Mouse (Mus musculus) megakaryocyte, embryonic 14.5 days (primary cell): Measurements from ENCODE around the gene Galns. TPM values are rescaled to one million over a fixed set of nuclear protein-coding genes. Genes with fewer than 3 reads are reported as not detected.
"Not testable (repeated sequence)": the region's sequence is repeated elsewhere in the genome, so short reads cannot be mapped to it uniquely, and the experiment has no call there.

Experiments
- H3K27me3 ChIP-seq: replicated peaks from 2 replicates; pipeline ENCODE3; 2012; ENCODE audit warnings: inconsistent platforms
- H3K36me3 ChIP-seq: replicated peaks from 2 replicates; pipeline ENCODE3; 2012; ENCODE audit warnings: low read length, inconsistent platforms, mixed read lengths
- H3K4me1 ChIP-seq: 2 replicates; pipeline ENCODE4 v1.6.1; 2012; ENCODE audit warnings: inconsistent platforms
- H3K4me3 ChIP-seq: replicated peaks from 2 replicates; pipeline ENCODE3; 2012; ENCODE audit warnings: moderate library complexity, mild to moderate bottlenecking, inconsistent platforms
- H3K9me3 ChIP-seq: 2 replicates; pipeline ENCODE4 v1.6.1; 2012; ENCODE audit warnings: inconsistent platforms
- FLI1 ChIP-seq: IDR thresholded peaks from 2 replicates; pipeline ENCODE4 v1.6.1; 2012; ENCODE audit warnings: low read length, inconsistent platforms, mixed read lengths
- GATA1 ChIP-seq: IDR thresholded peaks from 3 replicates; pipeline ENCODE4 v1.6.1; 2012; ENCODE audit warnings: mixed read lengths, low read length, inconsistent platforms, borderline replicate concordance
- polyA plus RNA-seq: library from polyadenylated mRNA; stranded (reverse); fragments of >175 nt; gene quantifications from 2 replicates; pipeline ENCODE4 v1.2.3, GENCODE M21; 2012; ENCODE audit warnings: low replicate concordance; ENCODE audit not compliant: insufficient read depth

Galns gene
- polyA plus RNA-seq, 1 experiment, result 15.3 TPM

GRCm38 (mm10) chr8:122579196-122579595, 32.1 kb downstream of the Galns start:
- H3K27me3 ChIP-seq, result peaks cover 13% of the 10 kb centered on the region
- TF ChIP-seq GATA1 (no peak), FLI1 (no peak)
- H3K9me3 ChIP-seq, result no peaks in the 10 kb centered on the region
- peaks cover 50% of the 10 kb centered on the region for H3K36me3 ChIP-seq
- H3K4me3 ChIP-seq, result no peak overlapping the region
- H3K4me1 ChIP-seq, result peaks cover 59% of the 10 kb centered on the region

- Histone ChIP-seq H3K9me3 (no peaks in the 10 kb centered on the region), H3K4me3 (peak overlapping the region; percentile 98), H3K4me1 (peaks cover 56% of the 10 kb centered on the region), H3K36me3 (peaks cover 57% of the 10 kb centered on the region), H3K27me3 (peaks cover 6% of the 10 kb centered on the region)
- TF ChIP-seq FLI1, result no peak
- TF ChIP-seq GATA1, result no peak
These were observed 34.1 kb downstream of the Galns start for GRCm38 (mm10) chr8:122577116-122577515.

- TF ChIP-seq FLI1 (no peak), GATA1 (no peak)
- H3K36me3 ChIP-seq, result peaks cover 61% of the 10 kb centered on the region
- H3K4me3 ChIP-seq, result peak within 1 kb of the TSS; percentile 98
- peaks cover 6% of the 10 kb centered on the region for H3K27me3 ChIP-seq
- peaks cover 61% of the 10 kb centered on the region for H3K4me1 ChIP-seq
- no peaks in the 10 kb centered on the region for H3K9me3 ChIP-seq
These were observed 34.6 kb downstream of the Galns start, which contains the start of gene Aprt for GRCm38 (mm10) chr8:122576648-122577022. TSS of gene Aprt (minus strand) at chr8:122576909.

GRCm38 (mm10) chr8:122575735-122576647, 35.3 kb downstream of the Galns start:
- no peaks in the 10 kb centered on the region for H3K9me3 ChIP-seq
- peaks cover 63% of the 10 kb centered on the region for H3K36me3 ChIP-seq
- peaks cover 3% of the 10 kb centered on the region for H3K27me3 ChIP-seq
- peak overlapping the region; percentile 98 for H3K4me3 ChIP-seq
- TF ChIP-seq FLI1 (no peak), GATA1 (no peak)
- peaks cover 62% of the 10 kb centered on the region for H3K4me1 ChIP-seq

- H3K36me3 ChIP-seq, result peaks cover 68% of the 10 kb centered on the region
- peaks cover 2% of the 10 kb centered on the region for H3K27me3 ChIP-seq
- H3K4me1 ChIP-seq, result peaks cover 59% of the 10 kb centered on the region
- no peaks in the 10 kb centered on the region for H3K9me3 ChIP-seq
- TF ChIP-seq FLI1 (no peak), GATA1 (no peak)
- H3K4me3 ChIP-seq, result peak overlapping the region; percentile 98
These were observed 36.0 kb downstream of the Galns start for GRCm38 (mm10) chr8:122575286-122575685.

- H3K4me1 ChIP-seq, result peaks cover 61% of the 10 kb centered on the region
- no peak for TF ChIP-seq FLI1
- TF ChIP-seq GATA1, result no peak
These were observed 36.5 kb downstream of the Galns start for GRCm38 (mm10) chr8:122574667-122575251.

GRCm38 (mm10) chr8:122574264-122574663, 37.0 kb downstream of the Galns start:
- Histone ChIP-seq H3K36me3 (peaks cover 75% of the 10 kb centered on the region), H3K4me1 (peaks cover 63% of the 10 kb centered on the region), H3K9me3 (no peaks in the 10 kb centered on the region), H3K27me3 (no peaks in the 10 kb centered on the region), H3K4me3 (peak overlapping the region; percentile 98)
- TF ChIP-seq FLI1 (no peak), GATA1 (no peak)

More at GRCm38 (mm10) chr8:122574667-122575251, 36.5 kb downstream of the Galns start:
- peaks cover 72% of the 10 kb centered on the region for H3K36me3 ChIP-seq
- peak overlapping the region; percentile 98 for H3K4me3 ChIP-seq
- H3K9me3 ChIP-seq, result no peaks in the 10 kb centered on the region
- peaks cover under 1% of the 10 kb centered on the region for H3K27me3 ChIP-seq

GRCm38 (mm10) chr8:122573577-122573976, 37.7 kb downstream of the Galns start:
- no peaks in the 10 kb centered on the region for H3K9me3 ChIP-seq
- no peak overlapping the region for H3K4me3 ChIP-seq
- H3K36me3 ChIP-seq, result peaks cover 72% of the 10 kb centered on the region
- H3K4me1 ChIP-seq, result peaks cover 68% of the 10 kb centered on the region
- H3K27me3 ChIP-seq, result no peaks in the 10 kb centered on the region
- no peak for TF ChIP-seq GATA1
- TF ChIP-seq FLI1, result no peak

- not testable (repeated sequence) for H3K4me3 ChIP-seq, H3K27me3 ChIP-seq, H3K9me3 ChIP-seq
- Histone ChIP-seq H3K36me3 (peaks cover 68% of the 10 kb centered on the region), H3K4me1 (peaks cover 66% of the 10 kb centered on the region)
These were observed 38.1 kb downstream of the Galns start for GRCm38 (mm10) chr8:122573176-122573575.

- H3K4me3 ChIP-seq, result no peak overlapping the region
- peaks cover 66% of the 10 kb centered on the region for H3K4me1 ChIP-seq
- H3K9me3 ChIP-seq, result no peaks in the 10 kb centered on the region
- H3K27me3 ChIP-seq, result no peaks in the 10 kb centered on the region
- H3K36me3 ChIP-seq, result peaks cover 66% of the 10 kb centered on the region
- no peak for TF ChIP-seq FLI1
- no peak for TF ChIP-seq GATA1
These were observed 38.5 kb downstream of the Galns start for GRCm38 (mm10) chr8:122572751-122573150.
